Mouse (Mus musculus): Measurements from ENCODE around the gene Lpar1.

GRCm38 (mm10) chr4:58507536-58507935, 46.2 kb downstream of the Lpar1 start:
- no peak for TF ChIP-seq USF2 (IDR thresholded peaks at IDR 0.05; ENCODE audit: borderline replicate concordance in 1 of 2, insufficient read depth in 1 of 2, low read depth in 1 of 2, low read length in 2 of 2)
- TF ChIP-seq CTCF (IDR thresholded peaks at IDR 0.05 in 2 of 3, conservative IDR thresholded peaks at IDR 0.05 in 1 of 3; ENCODE audit: control insufficient read depth in 1 of 3, insufficient read depth in 1 of 3, low read depth in 2 of 3, low read length in 3 of 3, poor library complexity in 1 of 3, severe bottlenecking in 1 of 3) = no peak
- TF ChIP-seq POLR2A (IDR thresholded peaks at IDR 0.05; ENCODE audit: control insufficient read depth in 1 of 2, insufficient read depth in 1 of 2, low read depth in 1 of 2, low read length in 2 of 2, poor library complexity in 1 of 2) = no peak
- no peak for TF ChIP-seq MAX (IDR thresholded peaks at IDR 0.05; ENCODE audit: low read length)
- no peak for TF ChIP-seq GATA1 (IDR thresholded peaks at IDR 0.05; ENCODE audit: low read depth, low read length)
- no peak for TF ChIP-seq ZC3H11A (IDR thresholded peaks at IDR 0.05; ENCODE audit: low read depth, low read length)
- TF ChIP-seq ZKSCAN1 (IDR thresholded peaks at IDR 0.05; ENCODE audit: low read depth, low read length) = no peak
- no peak for TF ChIP-seq ZNF384 (IDR thresholded peaks at IDR 0.05; ENCODE audit: low read depth, low read length)
- TF ChIP-seq MAZ (IDR thresholded peaks at IDR 0.05; ENCODE audit: low read depth, low read length) = no peak
- no peak for TF ChIP-seq ZMIZ1 (IDR thresholded peaks at IDR 0.05; ENCODE audit: low read depth, low read length)
- TF ChIP-seq MYC (IDR thresholded peaks at IDR 0.05; ENCODE audit: low read depth, low read length) = no peak
- TF ChIP-seq KAT2A (conservative IDR thresholded peaks at IDR 0.05; ENCODE audit: low read depth, low read length) = no peak
- no peak for TF ChIP-seq MEF2A (IDR thresholded peaks at IDR 0.05; ENCODE audit: extremely low read depth, insufficient replicate concordance, low read depth, low read length, poor library complexity, severe bottlenecking)
